Mouse (Mus musculus) forebrain, embryonic 16.5 days (tissue): ENCODE data around the gene Spcs2. TPM values are rescaled to one million over a fixed set of nuclear protein-coding genes. Genes with fewer than 3 reads are reported as not detected.
"Not testable (repeated sequence)": the region's sequence is repeated elsewhere in the genome, so short reads cannot be mapped to it uniquely, and the experiment has no call there.

Source experiments
- ATAC-seq: fragments of 200-750 bp; cut with Nextera tagmentation; 2 replicates; pipeline ENCODE4 v1.8.0; 2017; ENCODE audit warnings: mild to moderate bottlenecking, moderate library complexity
- H3K27ac ChIP-seq: fragments of 300-500 bp; sonication (generic); 2 replicates; pipeline ENCODE4 v1.5.1; 2014; ENCODE audit warnings: low read length, control low read depth
- H3K27me3 ChIP-seq: fragments of 300-500 bp; sonication (generic); replicated peaks from 2 replicates; pipeline ENCODE4 v1.6.1; 2014; ENCODE audit warnings: low read length; ENCODE audit not compliant: control insufficient read depth, insufficient read depth
- H3K36me3 ChIP-seq: fragments of 300-500 bp; sonication (generic); 2 replicates; pipeline ENCODE4 v1.6.1; 2014; ENCODE audit not compliant: control insufficient read depth, insufficient read depth
- H3K4me1 ChIP-seq: fragments of 300-500 bp; sonication (generic); replicated peaks from 2 replicates; pipeline ENCODE4 v1.6.1; 2014; ENCODE audit warnings: low read length; ENCODE audit not compliant: control insufficient read depth, insufficient read depth
- H3K4me2 ChIP-seq: fragments of 300-500 bp; sonication (generic); 2 replicates; pipeline ENCODE4 v1.6.1; 2014; ENCODE audit warnings: mild to moderate bottlenecking, low read length, control low read depth
- H3K4me3 ChIP-seq: fragments of 300-500 bp; sonication (generic); replicated peaks from 2 replicates; pipeline ENCODE4 v1.5.1; 2014; ENCODE audit warnings: mild to moderate bottlenecking, low read length, control low read depth
- H3K9ac ChIP-seq: fragments of 300-500 bp; sonication (generic); replicated peaks from 2 replicates; pipeline ENCODE4 v1.6.1; 2014; ENCODE audit warnings: low read depth, low read length, control low read depth
- H3K9me3 ChIP-seq: fragments of 300-500 bp; sonication (generic); 2 replicates; pipeline ENCODE4 v1.6.1; 2016; ENCODE audit warnings: low read length; ENCODE audit not compliant: control insufficient read depth
- WGBS: fragments of 180-500 bp; shearing (Covaris S2); extraction: QIAGEN DNeasy Blood & Tissue Kit; methylation state at CpG from one replicate; pipeline ENCODE4 v1.1.7; 2014; 5-methylcytosine and 5-hydroxymethylcytosine counted together
- polyA plus RNA-seq: library from polyadenylated mRNA; unstranded; fragments of >200 nt; fragmentation: Nextera tagmentation; extraction: Ambion mirVana; gene quantifications from 2 replicates; pipeline ENCODE4 v1.2.1, GENCODE M21; 2015

Gene Spcs2
- polyA plus RNA-seq, 1 experiment from 2014 or later, result 278 TPM

- H3K4me2 ChIP-seq, H3K9me3 ChIP-seq, H3K4me1 ChIP-seq, ATAC-seq, H3K27ac ChIP-seq, H3K27me3 ChIP-seq, H3K9ac ChIP-seq, H3K4me3 ChIP-seq, H3K36me3 ChIP-seq: not testable (repeated sequence)
- 22% methylated on average over 9 of the region's 9 CpGs for WGBS
Observed at GRCm38 (mm10) chr7:99818181-99818725, 45.0 kb downstream of the Spcs2 start.

DNA sequence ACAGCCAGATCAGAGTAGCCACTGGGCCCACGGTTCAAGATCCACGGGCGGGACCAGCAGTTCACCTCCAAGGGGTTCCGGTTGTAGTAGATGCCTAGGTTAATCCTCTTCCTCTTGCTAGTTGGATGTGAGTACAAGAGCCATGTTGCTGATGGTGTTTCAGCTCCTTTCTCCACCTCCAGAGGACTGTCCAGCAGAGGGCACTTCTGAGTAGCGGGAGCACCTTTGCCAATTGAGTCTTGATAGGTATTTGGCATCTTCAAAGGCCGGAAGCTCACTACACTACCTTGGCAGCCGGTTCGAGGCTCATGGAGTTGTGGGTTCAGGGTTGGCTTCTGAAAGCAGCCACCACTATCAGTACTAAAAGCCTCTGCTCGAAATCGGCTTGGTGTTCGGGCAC is 49.9 kb downstream of the Spcs2 start:
- Histone ChIP-seq H3K4me1 (no peaks in the 10 kb centered on the region), H3K9me3 (no peaks in the 10 kb centered on the region), H3K27ac (no peak overlapping the region), H3K4me2 (no peak overlapping the region), H3K9ac (no peak overlapping the region), H3K4me3 (no peak overlapping the region), H3K27me3 (no peaks in the 10 kb centered on the region), H3K36me3 (no peaks in the 10 kb centered on the region)
- no peak for ATAC-seq
- WGBS, result 89% methylated on average over 11 of the region's 11 CpGs

GRCm38 (mm10) chr7:99811661-99812060 is 51.6 kb downstream of the Spcs2 start:
- Histone ChIP-seq H3K4me2 (no peak overlapping the region), H3K4me3 (no peak overlapping the region), H3K9me3 (no peaks in the 10 kb centered on the region), H3K4me1 (no peaks in the 10 kb centered on the region), H3K27ac (no peak overlapping the region), H3K9ac (no peak overlapping the region), H3K36me3 (no peaks in the 10 kb centered on the region), H3K27me3 (no peaks in the 10 kb centered on the region)
- no peak for ATAC-seq
- 94% methylated on average over 4 of the region's 4 CpGs for WGBS

- WGBS, result 95% methylated on average over 2 of the region's 2 CpGs
- H3K4me1 ChIP-seq, result no peaks in the 10 kb centered on the region
- H3K9ac ChIP-seq, result no peak overlapping the region
- no peaks in the 10 kb centered on the region for H3K36me3 ChIP-seq
- H3K27me3 ChIP-seq, result no peaks in the 10 kb centered on the region
- H3K27ac ChIP-seq, result no peak overlapping the region
- no peak overlapping the region for H3K4me3 ChIP-seq
- no peak for ATAC-seq
- no peak overlapping the region for H3K4me2 ChIP-seq
- no peaks in the 10 kb centered on the region for H3K9me3 ChIP-seq
Observed at GRCm38 (mm10) chr7:99810814-99811213, 52.4 kb downstream of the Spcs2 start.

GRCm38 (mm10) chr7:99807043-99807442 is 56.2 kb downstream of the Spcs2 start:
- H3K27me3 ChIP-seq, H3K36me3 ChIP-seq, H3K4me2 ChIP-seq, H3K4me1 ChIP-seq, ATAC-seq, H3K27ac ChIP-seq, H3K9me3 ChIP-seq, H3K9ac ChIP-seq, H3K4me3 ChIP-seq: not testable (repeated sequence)
- WGBS, result 89% methylated on average over 7 of the region's 7 CpGs

GRCm38 (mm10) chr7:99805340-99805739 is 57.9 kb downstream of the Spcs2 start:
- Histone ChIP-seq H3K9me3 (no peaks in the 10 kb centered on the region), H3K27ac (no peak overlapping the region), H3K36me3 (no peaks in the 10 kb centered on the region), H3K27me3 (no peaks in the 10 kb centered on the region), H3K4me2 (no peak overlapping the region), H3K4me1 (no peaks in the 10 kb centered on the region), H3K9ac (no peak overlapping the region), H3K4me3 (no peak overlapping the region)
- 79% methylated on average over 1 of the region's 1 CpGs for WGBS
- no peak for ATAC-seq

GRCm38 (mm10) chr7:99804033-99804432 is 59.2 kb downstream of the Spcs2 start:
- H3K27me3 ChIP-seq, H3K9me3 ChIP-seq, H3K36me3 ChIP-seq, H3K9ac ChIP-seq, H3K4me1 ChIP-seq, ATAC-seq, H3K27ac ChIP-seq, H3K4me2 ChIP-seq, H3K4me3 ChIP-seq: not testable (repeated sequence)
- WGBS, result 86% methylated on average over 3 of the region's 3 CpGs

DNA sequence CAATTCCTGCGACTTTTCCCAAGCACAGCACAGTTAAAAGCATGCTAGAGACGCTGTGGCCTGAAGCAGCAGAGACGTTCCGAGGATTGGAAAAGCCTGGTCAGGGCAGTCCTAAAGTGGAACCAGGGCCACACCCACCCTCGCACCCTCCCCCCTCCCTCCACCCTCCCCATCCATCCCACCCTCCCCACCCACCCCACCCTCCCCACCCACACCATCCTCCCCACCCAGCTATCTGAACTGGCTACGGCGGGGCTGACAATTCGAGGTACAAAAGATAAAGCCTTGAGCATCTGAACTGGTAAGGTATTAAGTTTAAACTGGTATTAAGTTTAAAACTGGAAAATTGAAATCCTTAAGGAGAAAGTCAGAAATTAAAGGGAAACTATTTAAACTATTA is 59.7 kb downstream of the Spcs2 start:
- WGBS, result 70% methylated on average over 8 of the region's 8 CpGs

GRCm38 (mm10) chr7:99799118-99799517 is 64.1 kb downstream of the Spcs2 start:
- H3K36me3 ChIP-seq, result no peaks in the 10 kb centered on the region
- H3K9ac ChIP-seq, result no peak overlapping the region
- no peak overlapping the region for H3K27ac ChIP-seq
- H3K9me3 ChIP-seq, result no peaks in the 10 kb centered on the region
- H3K4me3 ChIP-seq, result no peak overlapping the region
- no peak overlapping the region for H3K4me2 ChIP-seq
- 75% methylated on average over 7 of the region's 7 CpGs for WGBS
- peaks cover 11% of the 10 kb centered on the region for H3K4me1 ChIP-seq
- no peaks in the 10 kb centered on the region for H3K27me3 ChIP-seq
- no peak for ATAC-seq

More for the DNA sequence above, 59.7 kb downstream of the Spcs2 start:
- H3K4me3 ChIP-seq, result no peak overlapping the region
- no peak overlapping the region for H3K9ac ChIP-seq
- no peak overlapping the region for H3K4me2 ChIP-seq
- H3K27ac ChIP-seq, result no peak overlapping the region
- ATAC-seq, result no peak
- H3K9me3 ChIP-seq, result no peaks in the 10 kb centered on the region
- H3K27me3 ChIP-seq, result no peaks in the 10 kb centered on the region
- no peaks in the 10 kb centered on the region for H3K4me1 ChIP-seq
- H3K36me3 ChIP-seq, result no peaks in the 10 kb centered on the region
